Mouse (Mus musculus): ENCODE measurements around the gene Mrtfa.
"Not testable (repeated sequence)": the region's sequence is repeated elsewhere in the genome, so short reads cannot be mapped to it uniquely, and the experiment has no call there.

The Mrtfa gene

DNA sequence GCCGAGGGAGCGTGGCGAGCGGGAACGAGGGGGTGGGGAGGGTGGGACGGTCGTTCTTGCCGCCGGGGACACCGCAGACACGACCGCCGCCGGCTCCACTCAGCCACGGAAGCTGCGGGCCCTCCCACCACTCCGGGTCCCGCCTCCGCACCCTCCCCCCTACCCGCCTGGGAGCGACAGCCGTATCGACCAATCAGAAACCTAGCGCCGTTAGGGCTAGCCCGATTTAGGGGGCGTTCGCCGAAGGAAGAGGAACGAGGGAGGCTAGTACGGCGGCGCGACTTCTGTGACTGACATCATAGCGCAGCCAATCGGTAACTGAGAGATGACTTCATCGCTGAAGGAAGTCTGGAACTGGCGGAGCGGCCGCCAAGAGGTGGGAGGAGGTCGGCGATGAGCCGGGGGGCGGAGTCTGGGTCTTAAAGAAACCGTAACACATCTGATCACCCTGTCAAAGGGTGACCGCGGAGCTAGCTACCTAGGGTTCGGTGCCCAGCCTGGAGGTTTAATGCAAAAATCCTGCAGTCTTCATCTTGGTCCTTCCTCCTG, at the start of gene Mrtfa:
Gene Mrtfa (minus strand): TSS at position 128 of the 549 bp plus-strand sequence.
- Histone ChIP-seq H3K36me3 (ENCODE audit: control insufficient read depth, insufficient read depth, low read length, poor library complexity, severe bottlenecking) (no peaks in the 10 kb centered on the region), H3K27me3 (ENCODE audit: control insufficient read depth, insufficient read depth, low read length, poor library complexity, severe bottlenecking) (no peaks in the 10 kb centered on the region)

DNA sequence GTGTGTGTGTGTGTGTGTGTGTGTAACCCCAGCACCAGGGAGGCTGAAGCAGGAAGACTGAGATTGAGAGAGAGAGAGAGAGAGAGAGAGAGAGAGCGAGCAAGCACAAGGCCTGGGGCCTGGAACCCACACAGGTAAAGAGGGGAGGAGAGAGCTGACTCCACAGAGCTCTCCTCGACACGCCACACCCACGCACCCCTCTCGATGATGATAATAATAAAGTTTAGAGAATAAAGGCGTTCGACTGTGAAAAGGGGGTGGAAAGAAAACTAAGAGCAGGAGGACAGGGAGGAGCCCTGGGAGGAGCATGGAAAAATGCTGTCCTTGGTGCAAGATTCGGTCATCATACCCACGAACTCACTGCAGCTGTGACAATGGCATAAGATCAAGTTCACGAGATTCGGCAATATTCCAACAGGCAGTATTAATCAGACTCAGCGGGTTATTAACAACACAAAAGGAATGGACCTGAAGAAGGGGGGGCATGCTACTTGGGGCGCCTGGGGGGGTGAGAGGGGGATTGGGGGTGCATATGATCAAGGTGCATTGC, 49.3 kb upstream of the Mrtfa start:
- H3K27me3 ChIP-seq (ENCODE audit: control insufficient read depth, insufficient read depth, low read length, poor library complexity, severe bottlenecking) = no peaks in the 10 kb centered on the region
- DNase-seq (ENCODE audit: low read depth, low spot score) = no peak
- no peaks in the 10 kb centered on the region for H3K36me3 ChIP-seq (ENCODE audit: control insufficient read depth, insufficient read depth, low read length, poor library complexity, severe bottlenecking)

More for the DNA sequence above, at the start of gene Mrtfa:
- peak; percentile 100 for DNase-seq (ENCODE audit: low read depth, low spot score)

DNA sequence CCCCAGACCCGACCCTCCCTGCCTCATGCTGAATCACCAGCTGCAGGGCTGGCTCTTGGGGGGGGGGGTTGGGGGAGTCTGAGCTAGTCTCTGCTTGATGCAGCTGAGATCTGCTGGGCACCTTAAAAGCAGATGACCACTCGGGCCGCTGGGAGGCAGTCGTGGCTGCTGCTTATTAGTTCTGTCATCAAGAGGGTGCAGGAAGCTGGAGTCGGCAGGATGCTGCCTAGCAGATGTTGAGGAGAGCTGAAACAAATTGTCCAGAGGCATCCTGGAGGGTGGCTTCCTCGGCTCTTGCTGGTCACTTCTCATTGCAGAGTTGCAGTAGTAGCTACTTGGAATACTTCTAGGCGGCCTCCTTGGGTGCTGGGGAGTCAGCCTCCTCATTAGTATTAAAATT, 48.7 kb upstream of the Mrtfa start:
- peak; percentile 54 for DNase-seq (ENCODE audit: low read depth, low spot score)
- Histone ChIP-seq H3K27me3 (ENCODE audit: control insufficient read depth, insufficient read depth, low read length, poor library complexity, severe bottlenecking) (no peaks in the 10 kb centered on the region), H3K36me3 (ENCODE audit: control insufficient read depth, insufficient read depth, low read length, poor library complexity, severe bottlenecking) (no peaks in the 10 kb centered on the region)

DNA sequence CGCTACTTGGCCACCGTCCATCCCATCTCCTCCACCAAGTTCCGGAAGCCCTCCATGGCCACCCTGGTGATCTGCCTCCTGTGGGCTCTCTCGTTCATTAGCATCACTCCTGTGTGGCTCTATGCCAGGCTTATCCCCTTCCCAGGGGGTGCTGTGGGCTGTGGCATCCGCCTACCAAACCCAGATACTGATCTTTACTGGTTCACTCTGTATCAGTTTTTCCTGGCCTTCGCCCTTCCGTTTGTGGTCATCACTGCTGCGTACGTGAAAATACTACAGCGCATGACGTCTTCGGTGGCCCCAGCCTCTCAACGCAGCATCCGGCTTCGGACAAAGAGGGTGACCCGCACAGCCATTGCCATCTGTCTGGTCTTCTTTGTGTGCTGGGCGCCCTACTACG, 46.9 kb upstream of the Mrtfa start:
- DNase-seq (ENCODE audit: low read depth, low spot score) = no peak
- Histone ChIP-seq H3K36me3 (ENCODE audit: control insufficient read depth, insufficient read depth, low read length, poor library complexity, severe bottlenecking) (no peaks in the 10 kb centered on the region), H3K27me3 (ENCODE audit: control insufficient read depth, insufficient read depth, low read length, poor library complexity, severe bottlenecking) (no peaks in the 10 kb centered on the region)

DNA sequence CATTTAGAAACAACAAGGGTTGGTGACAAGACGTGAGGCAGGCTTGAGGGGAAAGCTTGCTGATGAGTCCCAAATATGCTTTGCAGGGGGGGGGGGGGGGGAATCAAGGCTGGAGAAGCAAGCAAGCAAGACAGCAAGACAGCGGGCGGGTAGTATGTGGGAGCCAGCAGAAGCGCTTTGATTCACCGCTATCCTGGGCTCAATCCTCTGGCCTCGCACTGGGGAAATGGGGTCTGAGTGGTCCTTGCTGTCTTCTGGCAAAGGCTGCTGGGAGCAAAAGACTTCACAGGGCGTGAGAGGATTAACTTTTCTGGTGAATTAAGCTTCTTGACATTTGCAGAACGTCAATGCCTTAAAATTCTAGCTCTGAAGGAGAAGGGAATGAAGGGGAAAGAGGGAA, 45.5 kb upstream of the Mrtfa start:
- DNase-seq (ENCODE audit: low read depth, low spot score) = no peak
- no peaks in the 10 kb centered on the region for H3K36me3 ChIP-seq (ENCODE audit: control insufficient read depth, insufficient read depth, low read length, poor library complexity, severe bottlenecking)
- H3K27me3 ChIP-seq (ENCODE audit: control insufficient read depth, insufficient read depth, low read length, poor library complexity, severe bottlenecking) = no peaks in the 10 kb centered on the region

DNA sequence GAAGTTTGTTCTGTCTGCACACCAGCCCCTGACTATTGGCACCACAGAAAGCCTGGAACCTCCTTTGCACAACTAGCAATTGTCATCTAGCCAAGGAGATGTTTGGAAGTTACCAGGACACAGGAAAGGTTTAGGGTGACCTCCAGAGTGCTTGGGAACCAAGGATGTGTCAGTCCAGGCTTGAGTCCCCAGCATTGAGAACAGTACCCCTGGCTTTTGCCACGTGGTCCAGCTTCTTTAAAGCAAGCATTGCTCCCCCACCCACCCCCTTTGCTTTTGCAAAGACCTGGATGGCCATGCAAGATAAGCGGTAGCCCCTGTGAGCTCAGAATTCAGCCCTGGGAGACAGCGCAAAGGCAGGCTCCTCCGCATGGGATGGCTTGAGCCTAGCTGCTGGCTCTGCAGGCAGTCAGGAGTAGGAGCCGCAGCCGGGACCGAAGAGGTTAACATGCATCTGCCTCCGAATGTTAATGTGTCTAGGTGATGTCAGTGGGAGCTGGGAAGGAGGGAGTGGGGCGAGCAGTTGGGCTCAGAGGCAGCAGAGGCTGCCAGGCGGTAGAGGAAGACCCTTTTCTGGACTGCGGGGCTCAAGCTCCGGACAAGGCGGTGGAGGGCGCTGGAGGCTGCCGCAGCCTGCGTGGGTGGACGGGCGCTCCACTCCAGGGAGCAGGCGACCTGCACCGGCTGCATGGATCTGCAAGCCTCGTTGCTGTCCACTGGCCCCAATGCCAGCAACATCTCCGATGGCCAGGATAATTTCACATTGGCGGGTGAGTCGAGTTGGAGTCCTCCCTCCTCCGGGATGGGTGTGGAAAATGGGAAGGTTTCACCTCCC, 44.7 kb upstream of the Mrtfa start, which contains the start of gene Mchr1:
Gene Mchr1 (plus strand): TSS at position 414 of the 835 bp plus-strand sequence.
- no peaks in the 10 kb centered on the region for H3K27me3 ChIP-seq (ENCODE audit: control insufficient read depth, insufficient read depth, low read length, poor library complexity, severe bottlenecking)
- DNase-seq (ENCODE audit: low read depth, low spot score) = peak; percentile 22
- no peaks in the 10 kb centered on the region for H3K36me3 ChIP-seq (ENCODE audit: control insufficient read depth, insufficient read depth, low read length, poor library complexity, severe bottlenecking)

DNA sequence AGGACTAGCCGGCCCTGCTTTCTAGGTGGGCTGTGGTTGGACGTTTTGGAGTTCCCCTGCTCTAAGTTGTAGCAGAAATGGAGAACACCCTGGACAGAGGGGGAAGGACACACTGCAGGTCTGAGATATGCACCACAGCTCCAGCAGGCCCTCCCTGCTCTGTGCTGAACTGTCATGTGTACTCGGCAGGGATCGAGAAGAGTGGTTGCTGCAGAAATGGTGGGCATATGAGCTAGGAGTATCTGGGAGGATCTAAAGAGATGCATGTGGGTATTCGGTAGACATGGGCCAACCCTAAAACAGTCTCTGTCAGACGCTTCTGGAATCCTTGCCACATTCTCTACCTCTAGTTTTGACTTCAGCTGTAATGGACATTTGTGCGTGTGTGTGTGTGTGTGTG, 40.8 kb upstream of the Mrtfa start:
- no peak for DNase-seq (ENCODE audit: low read depth, low spot score)
- Histone ChIP-seq H3K27me3 (ENCODE audit: control insufficient read depth, insufficient read depth, low read length, poor library complexity, severe bottlenecking) (no peaks in the 10 kb centered on the region), H3K36me3 (ENCODE audit: control insufficient read depth, insufficient read depth, low read length, poor library complexity, severe bottlenecking) (no peaks in the 10 kb centered on the region)

DNA sequence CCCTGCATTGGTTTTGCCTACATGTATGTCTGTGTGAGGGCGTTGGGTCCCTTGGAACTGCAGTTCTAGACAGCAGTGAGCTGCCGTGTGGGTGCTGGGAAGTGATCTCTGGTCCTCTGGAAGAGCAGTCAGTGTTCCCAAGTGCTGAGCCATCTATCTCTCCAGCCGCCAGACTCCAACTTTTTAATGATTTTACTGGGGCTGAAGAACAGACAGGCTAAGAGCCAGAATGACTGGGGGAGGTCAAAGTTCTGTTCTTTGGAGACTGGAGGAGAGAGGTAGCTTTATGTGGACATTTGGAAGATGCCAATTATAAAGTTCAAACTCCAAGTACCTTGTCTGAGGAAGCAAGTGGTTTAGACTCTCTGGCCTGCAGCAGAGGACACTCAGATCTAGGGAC, 39.2 kb upstream of the Mrtfa start:
- Histone ChIP-seq H3K36me3 (ENCODE audit: control insufficient read depth, insufficient read depth, low read length, poor library complexity, severe bottlenecking) (no peaks in the 10 kb centered on the region), H3K27me3 (ENCODE audit: control insufficient read depth, insufficient read depth, low read length, poor library complexity, severe bottlenecking) (no peaks in the 10 kb centered on the region)
- DNase-seq (ENCODE audit: low read depth, low spot score) = no peak

DNA sequence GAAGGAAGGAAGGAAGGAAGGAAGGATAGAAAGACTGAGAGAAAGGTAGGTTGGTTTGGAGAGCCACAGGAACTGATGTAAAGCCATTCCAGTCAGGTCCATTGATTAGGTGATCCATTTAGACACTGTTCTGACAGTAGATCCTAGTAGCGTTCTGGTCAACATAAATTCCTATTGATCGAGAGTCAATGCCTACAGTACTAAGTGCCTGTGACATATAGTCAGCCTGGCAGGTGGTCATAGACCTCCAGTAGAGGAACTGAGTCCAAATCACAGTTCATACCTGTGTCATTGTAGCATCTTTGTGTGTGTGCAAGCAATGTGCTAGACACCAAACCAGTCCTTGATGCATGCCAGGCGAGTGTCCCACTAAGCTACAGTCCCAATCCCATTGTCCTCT, 37.7 kb upstream of the Mrtfa start:
- no peak for DNase-seq (ENCODE audit: low read depth, low spot score)
- no peaks in the 10 kb centered on the region for H3K27me3 ChIP-seq (ENCODE audit: control insufficient read depth, insufficient read depth, low read length, poor library complexity, severe bottlenecking)
- H3K36me3 ChIP-seq (ENCODE audit: control insufficient read depth, insufficient read depth, low read length, poor library complexity, severe bottlenecking) = no peaks in the 10 kb centered on the region

DNA sequence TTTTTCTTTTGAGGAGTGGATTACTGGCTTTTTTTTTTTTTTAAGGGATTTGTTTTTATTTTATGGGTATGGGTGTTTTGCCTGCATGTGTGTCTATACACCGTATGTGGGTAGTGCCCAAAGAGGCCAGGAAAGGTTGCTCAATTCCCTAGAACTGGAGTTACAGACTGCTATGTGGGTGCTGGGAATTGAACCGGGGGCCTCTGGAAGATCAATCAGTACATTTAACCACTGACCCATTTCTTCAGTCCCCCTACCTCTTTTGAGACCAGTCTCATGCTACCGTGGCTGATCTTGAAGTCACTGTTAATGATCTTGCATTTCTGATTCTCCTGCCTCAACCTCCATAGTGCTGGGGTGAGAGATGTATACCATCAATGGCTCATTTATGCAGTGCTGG, 36.7 kb upstream of the Mrtfa start:
- H3K27me3 ChIP-seq (ENCODE audit: control insufficient read depth, insufficient read depth, low read length, poor library complexity, severe bottlenecking) = no peaks in the 10 kb centered on the region
- no peaks in the 10 kb centered on the region for H3K36me3 ChIP-seq (ENCODE audit: control insufficient read depth, insufficient read depth, low read length, poor library complexity, severe bottlenecking)
- DNase-seq (ENCODE audit: low read depth, low spot score) = no peak

DNA sequence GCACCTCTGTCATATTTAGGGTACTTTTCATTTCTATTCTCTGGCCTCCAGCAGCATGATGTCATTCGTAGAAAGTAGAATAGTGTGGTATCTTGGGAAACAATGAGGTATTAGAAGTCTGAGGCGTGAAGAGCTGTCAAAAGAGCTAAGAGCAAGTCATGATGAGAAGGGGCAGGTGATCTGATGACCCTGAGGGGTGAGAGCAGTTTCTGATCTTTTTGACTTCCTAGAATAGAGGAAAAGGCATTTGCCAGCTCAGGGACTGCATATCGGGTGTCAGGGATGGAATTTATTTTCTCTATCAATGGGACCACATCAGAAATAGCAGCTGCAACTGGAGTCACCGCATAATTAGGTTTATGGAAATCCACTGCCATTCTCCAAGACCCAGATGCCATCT, 36.2 kb upstream of the Mrtfa start:
- Histone ChIP-seq H3K36me3 (ENCODE audit: control insufficient read depth, insufficient read depth, low read length, poor library complexity, severe bottlenecking) (no peaks in the 10 kb centered on the region), H3K27me3 (ENCODE audit: control insufficient read depth, insufficient read depth, low read length, poor library complexity, severe bottlenecking) (no peaks in the 10 kb centered on the region)
- no peak for DNase-seq (ENCODE audit: low read depth, low spot score)

DNA sequence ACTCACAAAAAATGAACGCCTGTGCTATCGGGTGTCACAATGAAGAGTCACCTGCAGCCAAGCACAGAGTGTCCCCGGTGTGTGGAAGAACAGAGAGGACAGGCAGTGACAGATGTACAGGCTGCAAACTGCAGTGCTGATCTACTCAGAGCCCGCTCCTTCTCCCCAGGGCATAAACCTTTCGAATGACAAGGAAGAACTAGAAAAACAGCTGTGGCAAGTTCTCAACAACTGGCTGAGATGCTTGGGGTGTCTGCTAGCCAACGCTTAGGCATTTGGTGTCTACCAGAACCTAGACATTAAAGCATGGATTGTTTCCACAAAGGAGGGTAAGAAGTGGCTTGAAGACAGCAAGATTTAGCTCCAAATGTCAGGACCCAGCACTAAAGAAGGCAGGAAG, 35.2 kb upstream of the Mrtfa start:
- no peaks in the 10 kb centered on the region for H3K36me3 ChIP-seq (ENCODE audit: control insufficient read depth, insufficient read depth, low read length, poor library complexity, severe bottlenecking)
- no peaks in the 10 kb centered on the region for H3K27me3 ChIP-seq (ENCODE audit: control insufficient read depth, insufficient read depth, low read length, poor library complexity, severe bottlenecking)
- no peak for DNase-seq (ENCODE audit: low read depth, low spot score)

DNA sequence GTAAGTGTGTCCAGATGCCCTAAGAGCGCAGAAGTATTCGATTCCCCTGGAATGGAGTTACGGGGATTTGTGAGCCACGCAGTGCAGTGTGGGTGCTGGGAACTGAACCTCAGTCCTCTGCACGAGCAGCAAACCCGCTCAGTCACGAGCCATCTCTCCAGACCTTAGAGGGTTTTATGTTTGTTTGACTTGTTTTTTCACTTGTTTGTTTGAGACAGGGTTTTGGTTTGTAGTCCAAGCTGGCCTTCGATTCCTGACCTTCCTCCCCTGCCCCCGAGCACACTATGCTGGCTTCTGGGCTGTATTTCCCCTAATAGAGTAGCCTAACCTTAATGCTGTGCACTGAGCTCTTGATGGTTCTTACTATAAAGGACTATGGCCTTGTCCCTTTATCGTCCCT, 34.5 kb upstream of the Mrtfa start:
- no peak for DNase-seq (ENCODE audit: low read depth, low spot score)
- H3K36me3 ChIP-seq (ENCODE audit: control insufficient read depth, insufficient read depth, low read length, poor library complexity, severe bottlenecking) = no peaks in the 10 kb centered on the region
- H3K27me3 ChIP-seq (ENCODE audit: control insufficient read depth, insufficient read depth, low read length, poor library complexity, severe bottlenecking) = no peaks in the 10 kb centered on the region

DNA sequence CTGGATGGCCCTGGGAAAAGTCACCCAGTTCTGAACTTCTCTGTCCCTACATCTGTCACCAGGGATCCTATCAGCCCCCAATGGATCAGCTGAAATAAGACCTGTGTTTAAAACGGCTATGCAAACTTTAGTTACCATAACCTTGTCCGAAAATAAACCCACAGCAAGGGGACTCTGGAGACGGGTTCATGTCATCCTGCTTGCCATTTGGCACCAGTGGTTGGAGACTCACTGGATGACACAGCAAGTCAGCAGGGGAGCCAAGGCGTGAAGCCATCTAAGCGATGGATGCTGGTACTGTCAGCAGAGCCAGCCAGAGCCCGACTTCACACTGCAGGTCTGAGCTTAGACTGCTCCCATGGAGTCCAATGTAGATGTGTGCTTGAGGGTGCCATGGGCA, 30.9 kb upstream of the Mrtfa start:
- H3K27me3 ChIP-seq (ENCODE audit: control insufficient read depth, insufficient read depth, low read length, poor library complexity, severe bottlenecking) = no peaks in the 10 kb centered on the region
- no peaks in the 10 kb centered on the region for H3K36me3 ChIP-seq (ENCODE audit: control insufficient read depth, insufficient read depth, low read length, poor library complexity, severe bottlenecking)
- DNase-seq (ENCODE audit: low read depth, low spot score) = no peak

DNA sequence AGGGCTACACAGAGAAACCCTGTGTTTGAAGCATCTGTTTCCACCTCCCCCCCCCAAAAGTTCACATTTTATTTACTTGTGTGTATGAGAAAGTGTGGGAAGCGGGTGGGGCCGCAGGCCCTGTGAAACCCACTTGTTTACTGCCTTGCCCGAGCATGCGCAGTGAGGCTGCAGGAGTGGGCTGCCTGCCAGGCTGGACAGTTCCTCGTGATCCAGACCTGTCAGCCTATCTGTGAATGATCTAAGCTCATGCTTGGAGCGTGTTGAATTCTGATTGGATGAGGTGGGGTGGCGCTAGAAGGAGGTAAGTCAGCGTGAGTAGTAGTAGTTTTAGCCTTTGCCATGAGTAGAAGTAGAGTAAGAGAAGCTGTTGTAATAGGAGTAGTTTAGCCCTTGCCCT, 29.5 kb upstream of the Mrtfa start:
- not testable (repeated sequence) for H3K36me3 ChIP-seq (ENCODE audit: control insufficient read depth, insufficient read depth, low read length, poor library complexity, severe bottlenecking); DNase-seq (ENCODE audit: low read depth, low spot score); H3K27me3 ChIP-seq (ENCODE audit: control insufficient read depth, insufficient read depth, low read length, poor library complexity, severe bottlenecking)

Measured in splenic B cell, adult 2 months (primary cell).